Mouse (Mus musculus): Measurements from ENCODE around the gene Kmt2d. TPM values are rescaled to one million over a fixed set of nuclear protein-coding genes. Genes with fewer than 3 reads are reported as not detected.

Gene Kmt2d
- total RNA-seq, 2 experiments from 2014 or later, result 100 to 101 TPM

- DNase-seq (ENCODE audit: extremely low spot score in 1 of 2, low spot score in 2 of 2), result no peak
- no peak for TF ChIP-seq CTCF (IDR thresholded peaks at IDR 0.05)
- intact Hi-C loops (cut with DNase I), result no loop called here
- no peak overlapping the region for H3K4me3 ChIP-seq
- H3K27ac ChIP-seq, result no peak overlapping the region
These were observed 19.7 kb downstream of the Kmt2d start for GRCm38 (mm10) chr15:98851229-98851818.

GRCm38 (mm10) chr15:98850668-98851067 lies 20.3 kb downstream of the Kmt2d start:
- no peak for DNase-seq (ENCODE audit: extremely low spot score in 1 of 2, low spot score in 2 of 2)
- intact Hi-C loops (cut with DNase I), result no loop called here
- no peak for TF ChIP-seq CTCF (IDR thresholded peaks at IDR 0.05)
- Histone ChIP-seq H3K27ac (no peak overlapping the region), H3K4me3 (no peak overlapping the region)

GRCm38 (mm10) chr15:98849956-98850600 lies 20.9 kb downstream of the Kmt2d start:
- Histone ChIP-seq H3K27ac (no peak overlapping the region), H3K4me3 (no peak overlapping the region)
- DNase-seq (ENCODE audit: extremely low spot score in 1 of 2, low spot score in 2 of 2), result no peak
- TF ChIP-seq CTCF (IDR thresholded peaks at IDR 0.05), result no peak
- intact Hi-C loops (cut with DNase I), result no loop called here

GRCm38 (mm10) chr15:98849165-98849564 lies 21.8 kb downstream of the Kmt2d start:
- no peak overlapping the region for H3K4me3 ChIP-seq
- intact Hi-C loops (cut with DNase I), result no loop called here
- H3K27ac ChIP-seq, result no peak overlapping the region
- DNase-seq (ENCODE audit: extremely low spot score in 1 of 2, low spot score in 2 of 2), result no peak
- no peak for TF ChIP-seq CTCF (IDR thresholded peaks at IDR 0.05)

- no peak for DNase-seq (ENCODE audit: extremely low spot score in 1 of 2, low spot score in 2 of 2)
- intact Hi-C loops (cut with DNase I), result no loop called here
- H3K27ac ChIP-seq, result no peak overlapping the region
- TF ChIP-seq CTCF (IDR thresholded peaks at IDR 0.05), result no peak
- H3K4me3 ChIP-seq, result no peak overlapping the region
These were observed 24.9 kb downstream of the Kmt2d start for GRCm38 (mm10) chr15:98846140-98846539.

GRCm38 (mm10) chr15:98845149-98845548 lies 25.9 kb downstream of the Kmt2d start:
- intact Hi-C loops (cut with DNase I), result no loop called here
- no peak for TF ChIP-seq CTCF (IDR thresholded peaks at IDR 0.05)
- Histone ChIP-seq H3K4me3 (no peak overlapping the region), H3K27ac (no peak overlapping the region)
- no peak for DNase-seq (ENCODE audit: extremely low spot score in 1 of 2, low spot score in 2 of 2)

- TF ChIP-seq CTCF (IDR thresholded peaks at IDR 0.05), result no peak
- intact Hi-C loops (cut with DNase I), result no loop called here
- H3K27ac ChIP-seq, result no peak overlapping the region; the same call in 1 of the 2 replicates
- no peak overlapping the region for H3K4me3 ChIP-seq
- no peak for DNase-seq (ENCODE audit: extremely low spot score in 1 of 2, low spot score in 2 of 2)
These were observed 27.3 kb downstream of the Kmt2d start for GRCm38 (mm10) chr15:98843595-98844223.

GRCm38 (mm10) chr15:98839671-98840585 lies 31.1 kb downstream of the Kmt2d start:
- Histone ChIP-seq H3K4me3 (no peak overlapping the region), H3K27ac (no peak overlapping the region)
- intact Hi-C loops (cut with DNase I), result no loop called here
- no peak for TF ChIP-seq CTCF (IDR thresholded peaks at IDR 0.05)
- DNase-seq (ENCODE audit: extremely low spot score in 1 of 2, low spot score in 2 of 2), result no peak

- TF ChIP-seq CTCF (IDR thresholded peaks at IDR 0.05), result no peak
- intact Hi-C loops (cut with DNase I), result no loop called here
- DNase-seq (ENCODE audit: extremely low spot score in 1 of 2, low spot score in 2 of 2), result no peak
- Histone ChIP-seq H3K27ac (no peak overlapping the region), H3K4me3 (no peak overlapping the region)
These were observed 31.8 kb downstream of the Kmt2d start for GRCm38 (mm10) chr15:98839161-98839560.

GRCm38 (mm10) chr15:98837743-98838103 lies 33.3 kb downstream of the Kmt2d start:
- intact Hi-C loops (cut with DNase I), result no loop called here
- Histone ChIP-seq H3K27ac (no peak overlapping the region), H3K4me3 (no peak overlapping the region)
- no peak for DNase-seq (ENCODE audit: extremely low spot score in 1 of 2, low spot score in 2 of 2)
- TF ChIP-seq CTCF (IDR thresholded peaks at IDR 0.05), result no peak

GRCm38 (mm10) chr15:98837006-98837742 lies 33.8 kb downstream of the Kmt2d start:
- H3K4me3 ChIP-seq, result no peak overlapping the region
- no peak overlapping the region for H3K27ac ChIP-seq
- no peak for TF ChIP-seq CTCF (IDR thresholded peaks at IDR 0.05)
- intact Hi-C loops (cut with DNase I), result no loop called here
- DNase-seq (ENCODE audit: extremely low spot score in 1 of 2, low spot score in 2 of 2), result no peak
